ENCODE assay signal across 12 mouse cellular contexts in genomic region chr4:142340057-142340456, GRCm38 (mm10).
DNase-seq lines count a peak whose midpoint lies in the region; ATAC-seq lines count a peak whose summit lies in the region.
"Had no signal": no experiment of that assay in that cellular context is flagged by ENCODE, and none has a peak within 500 bp of the region (broad histone marks: within the 10 kb centered on the region; RNA-seq: fewer than 3 reads in every experiment).

No protein-coding gene starts in this region.

- no peaks in the 10 kb centered on the region for H3K9me3 ChIP-seq in midbrain, embryonic 11.5 days (ENCODE audit: control insufficient read depth, low read length)
- H3K9me3 ChIP-seq in intestine, embryonic 15.5 days: no peaks in the 10 kb centered on the region

- H3K9ac ChIP-seq in midbrain, embryonic 11.5 days (ENCODE audit: low read length): no peak overlapping the region
- H3K9ac ChIP-seq in intestine, embryonic 15.5 days: no peak overlapping the region

- peaks cover 14% of the 10 kb centered on the region for H3K4me1 ChIP-seq in midbrain, embryonic 11.5 days (ENCODE audit: control insufficient read depth, insufficient read depth, low read length)
- no peaks in the 10 kb centered on the region for H3K4me1 ChIP-seq in intestine, embryonic 15.5 days (replicated peaks)

- H3K27ac ChIP-seq in midbrain, embryonic 11.5 days (ENCODE audit: low read depth, low read length): no peak overlapping the region
- H3K27ac ChIP-seq in intestine, embryonic 15.5 days: no peak overlapping the region

- ATAC-seq in midbrain, embryonic 11.5 days (ENCODE audit: low FRiP score): peak; percentile 54
- ATAC-seq in intestine, embryonic 15.5 days: no peak
- ATAC-seq: intestine, embryonic 16.5 days had no signal

- H3K36me3 ChIP-seq in midbrain, embryonic 11.5 days (ENCODE audit: control insufficient read depth, insufficient read depth, low read length): no peaks in the 10 kb centered on the region
- no peaks in the 10 kb centered on the region for H3K36me3 ChIP-seq in intestine, embryonic 15.5 days

- WGBS in midbrain, embryonic 11.5 days: 6% methylated on average over 3 of the region's 3 CpGs
- 23% methylated on average over 3 of the region's 3 CpGs for WGBS in intestine, embryonic 15.5 days

- DNase-seq in embryo, embryonic 10.5 days (ENCODE audit: low spot score): peak; percentile 43
- DNase-seq in embryo, embryonic 10 days (ENCODE audit: low spot score): no peak
- DNase-seq in right cerebral cortex, postnatal 10 days (ENCODE audit: low spot score in 2 of 2): peak; percentile 59 to 65
- no peak for DNase-seq in right cerebral cortex, postnatal 36 days (ENCODE audit: low spot score in 2 of 2)
- DNase-seq in midbrain, embryonic 11.5 days (ENCODE audit: low spot score, missing footprints): peak; percentile 79
- no peak for DNase-seq in frontal cortex, postnatal 25 days (ENCODE audit: low spot score in 2 of 2)
- no peak for DNase-seq in urinary bladder, postnatal 14 days (ENCODE audit: low spot score)
- DNase-seq: adrenal gland, postnatal 14 days; cerebellum, adult 9-11 months; lung, postnatal 4 days had no signal

- H3K27me3 ChIP-seq in midbrain, embryonic 11.5 days (ENCODE audit: control insufficient read depth, insufficient read depth, low read length): no peaks in the 10 kb centered on the region
- H3K27me3 ChIP-seq in intestine, embryonic 15.5 days (replicated peaks): no peaks in the 10 kb centered on the region

- H3K4me3 ChIP-seq in midbrain, embryonic 11.5 days (ENCODE audit: low read depth, low read length): no peak overlapping the region
- no peak overlapping the region for H3K4me3 ChIP-seq in intestine, embryonic 15.5 days (replicated peaks)

- H3K4me2 ChIP-seq in midbrain, embryonic 11.5 days: no peak overlapping the region
- H3K4me2 ChIP-seq in intestine, embryonic 15.5 days (replicated peaks): no peak overlapping the region

Comparison
In these comparisons a context has a peak if more than half of its experiments do, and no peak if none do; other contexts are left out.
1. DNase-seq: peak in embryo, embryonic 10.5 days (single experiment), right cerebral cortex, postnatal 10 days (2 of 2) and midbrain, embryonic 11.5 days (single experiment); none in embryo, embryonic 10 days (single experiment), right cerebral cortex, postnatal 36 days (0 of 2), frontal cortex, postnatal 25 days (0 of 2) and urinary bladder, postnatal 14 days (single experiment).